Mouse (Mus musculus) skeletal muscle tissue, adult 2 months (tissue): ENCODE measurements around the gene Negr1.

Source experiments
- DNase-seq: peaks from one replicate; pipeline ENCODE4 v3.0.0-alpha.2; 2012; ENCODE audit warnings: low read depth, low spot score

Negr1 gene

DNA sequence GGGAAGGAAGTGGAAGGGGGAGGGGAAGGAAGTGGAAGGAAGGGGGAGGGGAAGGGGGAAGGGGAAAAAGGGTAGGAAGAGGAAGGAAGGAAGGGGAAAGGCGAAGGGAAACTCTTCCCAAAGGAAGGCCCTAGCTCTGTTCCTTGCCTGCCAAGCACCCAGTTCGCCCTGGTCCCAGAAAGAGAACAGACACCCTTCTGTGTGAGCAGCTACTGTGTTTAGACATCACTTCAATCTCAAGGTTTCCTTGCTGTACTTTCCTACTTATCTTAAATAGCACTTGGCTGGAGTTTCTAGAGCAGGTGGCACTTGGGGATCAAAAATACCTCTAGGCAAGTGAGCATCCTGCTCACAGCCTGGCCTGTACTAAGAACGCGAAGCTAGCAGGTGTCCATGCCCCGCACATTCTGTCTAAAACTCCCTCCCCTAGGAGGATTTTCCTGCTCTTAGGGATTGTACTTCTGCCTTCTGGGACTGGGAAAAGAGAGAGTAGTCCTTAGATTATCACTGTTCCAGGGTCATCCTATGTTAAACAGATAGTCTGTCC is 128.5 kb downstream of the Negr1 start:
- DNase-seq: no peak

- DNase-seq: no peak
Observed at GRCm38 (mm10) chr3:156698687-156699086, 137.1 kb downstream of the Negr1 start.

DNA sequence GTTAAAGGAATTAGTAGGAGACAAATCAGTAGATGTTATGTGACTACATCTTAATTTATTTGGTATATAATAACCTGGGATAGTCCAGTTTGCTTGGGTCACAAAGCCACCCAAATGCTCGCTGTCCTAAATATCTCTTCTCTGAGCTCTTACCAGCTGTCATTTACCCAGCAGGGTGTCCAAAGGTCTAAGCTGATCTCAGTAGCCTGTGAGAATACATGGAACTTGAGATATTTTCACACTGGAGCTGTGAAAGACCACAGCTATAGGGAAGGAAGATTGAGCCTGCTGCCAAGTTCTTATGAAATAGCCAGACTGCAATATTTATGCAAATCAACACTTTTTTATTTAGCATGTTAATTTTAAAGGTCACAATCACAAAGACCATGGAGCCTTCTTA is 141.6 kb downstream of the Negr1 start:
- no peak for DNase-seq

- no peak for DNase-seq
Observed at GRCm38 (mm10) chr3:156710240-156710639, 148.6 kb downstream of the Negr1 start.

DNA sequence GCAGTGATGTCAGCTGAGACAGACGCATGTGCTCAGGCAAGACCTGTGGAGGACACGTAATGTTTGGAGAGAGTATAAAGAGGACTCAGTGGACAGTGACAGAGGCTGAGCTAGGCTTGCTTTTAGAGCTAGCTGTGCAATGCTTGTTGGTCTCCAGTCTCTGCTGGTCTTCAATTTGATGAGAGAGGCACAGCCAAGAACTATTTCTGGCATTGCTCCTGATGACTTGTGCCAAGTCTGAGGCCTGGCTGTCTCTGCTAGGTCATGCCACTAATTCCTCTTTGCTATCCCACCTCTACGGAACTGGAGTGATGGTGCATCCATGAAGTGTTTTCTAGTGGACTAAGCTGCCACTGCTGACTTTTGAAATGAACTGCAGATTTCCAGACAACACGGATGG is 149.1 kb downstream of the Negr1 start:
- no peak for DNase-seq

DNA sequence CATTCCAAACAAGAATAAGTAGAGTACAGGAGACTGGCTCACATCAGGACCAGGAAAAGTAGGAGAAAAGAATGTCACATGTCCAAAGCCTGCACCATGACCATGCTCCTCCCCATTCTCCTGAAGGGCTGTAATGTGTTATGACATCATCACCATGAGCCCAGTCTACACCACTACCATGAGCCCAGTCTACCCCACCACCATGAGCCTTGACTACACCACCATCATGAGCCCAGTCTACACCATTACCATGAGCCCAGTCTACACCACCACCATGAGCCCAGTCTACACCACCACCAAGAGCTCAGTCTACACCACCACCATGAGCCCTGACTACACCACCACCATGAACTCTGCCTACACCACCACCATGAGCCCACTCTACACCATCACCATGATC is 174.7 kb downstream of the Negr1 start:
- no peak for DNase-seq

- no peak for DNase-seq
Observed at GRCm38 (mm10) chr3:156739529-156739928, 177.9 kb downstream of the Negr1 start.

DNA sequence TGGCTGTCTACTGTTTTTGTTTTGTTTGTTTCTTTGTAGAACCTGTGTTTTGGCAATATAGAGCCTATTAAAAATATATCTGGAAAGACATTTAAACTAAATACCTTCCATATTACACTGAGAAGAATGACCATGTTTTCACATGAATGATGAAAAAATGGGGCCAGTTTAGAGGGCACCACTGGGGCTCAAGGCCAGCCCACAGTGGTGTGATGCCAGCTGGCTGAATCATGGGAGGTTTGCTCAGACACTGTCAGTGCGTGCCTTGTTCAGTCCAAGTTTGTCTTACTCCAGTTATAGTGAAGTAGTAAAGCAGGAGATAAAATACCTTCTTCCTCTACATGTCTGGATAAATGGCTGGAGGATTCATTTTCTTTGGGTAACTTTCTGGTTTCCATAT is 181.7 kb downstream of the Negr1 start:
- DNase-seq: no peak

DNA sequence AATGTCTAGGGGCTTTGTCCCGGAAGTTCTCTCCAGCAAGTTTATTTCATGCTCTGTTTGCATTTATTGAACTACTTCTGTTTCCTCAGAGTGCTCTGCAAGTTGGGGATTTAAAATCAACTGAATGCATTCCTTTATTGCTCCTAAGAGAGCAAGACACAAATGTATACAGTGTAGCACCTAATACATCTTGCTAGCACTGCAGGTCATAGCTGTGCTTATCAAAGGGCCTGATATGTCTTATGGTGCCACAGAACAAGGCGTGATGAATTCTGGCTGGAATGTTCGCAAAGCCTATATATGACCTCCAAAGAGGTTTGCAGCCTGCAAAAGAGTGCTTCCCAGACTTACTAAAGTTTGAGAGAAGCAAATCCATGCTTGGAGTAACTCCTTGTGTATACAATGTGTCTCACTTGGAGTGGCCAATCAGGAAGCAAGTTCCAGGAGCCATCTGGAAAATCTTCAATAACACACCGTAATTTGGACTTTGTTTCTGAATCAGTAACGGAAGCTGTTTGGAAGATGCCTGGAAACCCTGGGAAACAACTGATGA is 183.7 kb downstream of the Negr1 start:
- no peak for DNase-seq

DNA sequence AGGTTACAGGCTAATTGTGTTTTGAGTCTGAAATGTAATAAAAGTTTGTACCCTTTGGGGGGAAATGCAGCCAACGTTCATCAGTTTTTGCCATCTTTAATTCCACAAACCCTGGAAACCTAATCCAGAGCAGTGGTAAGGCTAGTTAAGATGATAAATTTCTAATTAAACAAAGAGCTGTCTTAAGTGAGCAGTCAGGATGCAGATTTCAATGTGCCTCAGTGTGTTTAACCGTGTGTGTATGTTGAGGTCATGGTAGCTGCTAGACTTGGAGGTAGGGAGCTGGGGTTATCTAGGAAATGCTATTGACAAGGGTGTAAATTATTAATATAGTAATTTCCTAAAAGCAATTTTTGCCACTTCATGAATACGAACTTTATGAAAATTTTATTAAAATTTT is 185.9 kb downstream of the Negr1 start:
- no peak for DNase-seq

DNA sequence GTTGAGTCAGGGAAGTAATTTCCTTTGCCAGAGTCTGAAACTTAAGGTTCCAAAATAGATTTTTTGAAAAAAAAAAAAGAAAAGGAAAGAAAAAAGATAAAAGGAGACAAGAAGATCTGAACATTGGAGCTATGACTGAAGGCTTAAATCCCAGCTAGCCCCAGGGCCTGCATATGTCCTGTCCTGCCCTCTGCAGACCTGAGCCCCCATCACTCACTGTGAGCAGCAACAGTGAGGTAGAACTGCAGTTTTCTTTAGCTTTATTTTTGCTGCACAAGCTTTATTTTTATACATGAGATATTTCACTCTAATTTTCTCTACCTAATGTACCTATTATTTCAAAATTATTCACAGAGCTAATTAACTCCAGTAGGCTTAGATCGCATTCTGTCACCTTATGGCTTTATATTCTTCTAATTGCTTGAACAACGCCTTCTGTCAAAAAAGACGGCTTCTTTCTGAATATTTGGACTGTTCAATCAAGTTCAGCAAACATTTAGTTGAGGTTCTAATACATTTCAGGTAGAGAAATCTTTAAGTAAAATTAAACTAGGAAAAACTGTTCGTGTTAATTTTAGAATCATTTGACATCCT is 192.3 kb downstream of the Negr1 start:
- no peak for DNase-seq

GRCm38 (mm10) chr3:156754790-156755530 is 193.4 kb downstream of the Negr1 start:
- no peak for DNase-seq

- DNase-seq: no peak
Observed at GRCm38 (mm10) chr3:156765015-156765414, 203.4 kb downstream of the Negr1 start.

DNA sequence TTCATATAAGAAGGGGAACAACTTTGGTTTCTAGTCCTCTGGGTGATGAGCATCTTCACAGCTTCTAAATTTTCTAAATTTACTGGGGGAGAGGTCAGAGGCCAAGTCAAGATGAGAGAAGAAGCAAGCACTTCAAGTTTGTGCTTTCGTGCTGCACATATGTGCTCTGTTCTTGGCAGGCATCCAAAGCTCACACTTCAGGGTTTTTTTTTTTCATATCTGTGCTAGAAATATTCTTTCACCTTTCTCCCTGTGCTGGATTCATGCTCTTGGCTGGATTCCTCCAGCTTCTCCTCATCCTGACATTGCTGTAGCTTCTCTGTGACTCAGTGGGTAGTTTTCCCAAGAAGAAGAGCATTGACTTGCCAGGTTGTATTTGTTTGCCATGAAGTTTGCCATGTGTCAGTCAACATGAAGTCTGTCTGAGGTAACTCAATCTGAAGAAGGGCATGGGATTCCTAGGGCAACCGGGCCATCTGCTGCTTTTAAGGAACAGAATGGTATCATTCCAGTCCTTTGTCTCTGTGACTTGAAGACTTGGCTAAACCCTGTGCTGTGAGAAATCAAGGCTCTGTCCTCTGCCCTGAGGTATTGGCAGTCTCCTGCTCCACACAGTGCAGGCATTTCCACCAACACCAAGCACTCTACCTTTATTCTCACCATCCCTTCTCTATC is 204.7 kb downstream of the Negr1 start:
- no peak for DNase-seq

GRCm38 (mm10) chr3:156771626-156772025 is 210.0 kb downstream of the Negr1 start:
- no peak for DNase-seq

DNA sequence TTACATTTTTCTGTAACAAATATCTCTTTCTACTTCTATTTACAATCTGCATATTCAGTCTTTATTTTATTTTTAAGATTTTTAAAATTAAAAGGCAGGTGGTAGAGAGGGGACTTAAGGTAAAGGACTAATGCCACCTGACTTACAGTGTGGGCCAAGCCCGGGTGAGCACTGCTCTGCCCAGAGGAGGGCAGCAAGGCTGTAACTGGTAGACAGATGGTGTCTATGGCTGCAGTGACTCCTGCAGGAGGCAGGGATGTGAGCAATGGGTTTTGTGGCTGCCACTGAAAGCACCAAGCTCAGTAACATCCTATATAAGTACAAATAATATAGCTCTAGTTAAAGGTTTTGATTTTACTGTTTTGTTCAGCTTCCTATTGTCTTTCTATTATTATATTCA is 210.5 kb downstream of the Negr1 start:
- no peak for DNase-seq

DNA sequence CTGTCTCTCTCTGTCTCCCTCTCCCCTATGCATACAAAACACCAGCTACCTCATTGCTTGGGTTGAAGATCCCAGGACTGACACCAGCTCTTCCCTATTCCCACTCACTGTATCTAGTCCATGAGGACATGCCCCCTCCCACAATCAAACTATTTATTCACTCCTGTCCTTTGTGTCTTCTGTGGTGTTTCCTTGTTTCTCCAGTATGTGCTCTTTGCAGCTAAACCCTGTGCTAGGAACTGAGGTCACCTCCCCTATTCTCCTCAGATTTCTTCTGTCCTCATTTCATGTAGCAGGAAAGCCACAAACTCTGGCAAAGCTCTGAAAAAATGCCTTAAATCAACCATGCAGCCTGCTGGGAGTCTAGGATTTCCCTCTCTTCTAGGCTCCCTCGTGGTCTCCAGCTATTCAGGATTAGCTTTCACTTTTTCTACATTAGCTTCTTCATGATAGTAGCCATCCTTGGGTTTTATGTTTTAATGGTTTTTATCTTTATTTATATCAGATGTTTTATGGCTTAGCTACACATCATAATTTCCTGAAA is 222.8 kb downstream of the Negr1 start:
- no peak for DNase-seq

DNA sequence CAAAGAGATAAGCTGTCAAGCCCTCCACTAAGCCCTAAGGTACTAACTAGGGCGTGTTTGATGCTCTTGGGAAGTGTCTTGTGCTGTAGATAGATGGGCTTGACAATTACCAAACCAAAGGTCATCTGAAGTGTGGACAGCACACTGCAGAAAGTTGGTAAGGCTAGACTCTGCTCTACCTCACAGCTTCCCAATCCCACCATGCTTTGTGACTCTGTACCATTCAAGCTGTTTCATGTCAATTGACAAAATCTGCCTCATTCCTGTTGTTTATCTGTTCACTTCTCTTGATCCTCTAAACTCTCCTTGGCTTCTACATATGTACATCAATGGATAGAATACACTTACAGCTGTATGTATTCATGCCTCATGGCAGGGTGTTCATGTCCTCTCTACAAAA is 224.8 kb downstream of the Negr1 start:
- no peak for DNase-seq

DNA sequence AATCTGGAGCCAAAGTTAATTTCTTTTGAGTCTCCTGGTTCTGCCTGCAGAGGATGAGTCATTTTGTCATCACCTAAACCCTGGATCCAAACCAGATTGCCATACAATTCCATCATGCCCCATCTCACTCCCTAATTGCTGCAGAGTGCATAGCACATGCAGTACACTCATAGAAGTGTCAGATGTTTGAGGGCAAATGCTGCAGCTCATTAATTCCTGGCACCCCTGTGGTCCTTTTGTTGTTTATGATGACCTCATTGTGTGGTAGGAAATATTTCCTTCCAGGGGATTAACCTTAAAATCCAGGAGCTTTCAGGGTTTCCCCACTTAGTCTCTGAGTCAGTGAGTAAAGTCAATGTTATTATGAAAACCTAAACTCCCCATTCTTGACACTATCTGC is 229.6 kb downstream of the Negr1 start:
- no peak for DNase-seq

DNA sequence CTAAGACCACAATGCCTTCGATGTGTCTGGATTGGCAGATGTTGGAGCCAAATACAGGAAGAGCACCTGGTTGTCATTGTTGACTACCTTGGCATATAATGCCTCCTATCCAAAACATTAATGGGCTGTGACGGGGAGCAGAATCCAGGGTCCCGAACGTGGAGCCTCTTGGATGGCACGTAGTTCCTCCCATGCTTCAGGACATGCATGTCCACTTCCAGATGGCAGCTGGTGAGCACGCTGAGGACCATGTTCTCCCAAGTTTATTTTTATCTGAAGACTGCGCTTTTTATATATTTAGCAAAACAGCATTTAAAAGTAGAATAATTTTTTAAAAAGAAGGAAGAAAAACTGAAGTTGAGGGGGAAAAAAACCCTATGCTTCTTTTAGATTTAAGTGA is 231.1 kb downstream of the Negr1 start:
- no peak for DNase-seq

GRCm38 (mm10) chr3:156794091-156794490 is 232.5 kb downstream of the Negr1 start:
- DNase-seq: no peak

DNA sequence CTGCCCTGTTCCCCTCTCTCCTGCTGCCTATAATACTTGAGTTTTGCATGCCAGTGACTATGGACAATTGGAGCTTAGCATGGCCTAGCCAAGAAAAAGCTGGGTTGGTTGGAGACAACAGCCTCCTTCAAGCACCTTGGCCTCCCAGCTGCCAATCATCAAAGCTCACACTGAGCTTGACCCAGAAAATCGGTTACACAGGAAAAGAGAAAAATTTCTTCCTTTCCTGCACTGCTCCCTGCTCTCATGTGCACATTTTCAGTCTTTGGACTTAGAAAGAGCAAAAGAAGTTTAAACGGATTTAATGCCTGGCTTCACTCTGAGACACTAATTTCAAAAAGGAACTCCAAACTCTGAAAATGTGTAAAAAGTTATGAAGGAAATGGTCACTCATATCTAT is 233.0 kb downstream of the Negr1 start:
- DNase-seq: no peak
